Mouse (Mus musculus) lung, embryonic 16.5 days (tissue): ENCODE data around the gene Gm13276. TPM values are rescaled to one million over a fixed set of nuclear protein-coding genes. Genes with fewer than 3 reads are reported as not detected.
"Not testable (repeated sequence)": the region's sequence is repeated elsewhere in the genome, so short reads cannot be mapped to it uniquely, and the experiment has no call there.

Experiments used
- ATAC-seq: fragments of 200-750 bp; cut with Nextera tagmentation; 2 replicates; pipeline ENCODE4 v1.8.0; 2017; ENCODE audit warnings: low read depth, mild to moderate bottlenecking, moderate library complexity
- H3K27ac ChIP-seq: fragments of 300-500 bp; sonication (generic); 2 replicates; pipeline ENCODE4 v1.5.1; 2014; ENCODE audit warnings: mild to moderate bottlenecking, control low read depth, low read length
- H3K27me3 ChIP-seq: fragments of 300-500 bp; sonication (generic); 2 replicates; pipeline ENCODE4 v1.6.1; 2014; ENCODE audit warnings: low read depth, low read length, mixed read lengths; ENCODE audit not compliant: control insufficient read depth, insufficient read depth
- H3K36me3 ChIP-seq: fragments of 300-500 bp; sonication (generic); 2 replicates; pipeline ENCODE4 v1.6.1; 2014; ENCODE audit warnings: low read length; ENCODE audit not compliant: control insufficient read depth, insufficient read depth
- H3K4me1 ChIP-seq: fragments of 300-500 bp; sonication (generic); replicated peaks from 2 replicates; pipeline ENCODE4 v1.6.1; 2014; ENCODE audit warnings: low read length, mixed read lengths; ENCODE audit not compliant: control insufficient read depth, insufficient read depth
- H3K4me2 ChIP-seq: fragments of 300-500 bp; sonication (generic); 2 replicates; pipeline ENCODE4 v1.6.1; 2014; ENCODE audit warnings: low read depth, low read length, control low read depth
- H3K4me3 ChIP-seq: fragments of 300-500 bp; sonication (generic); 2 replicates; pipeline ENCODE4 v1.5.1; 2014; ENCODE audit warnings: mild to moderate bottlenecking, low read length, control low read depth
- H3K9ac ChIP-seq: fragments of 300-500 bp; sonication (generic); 2 replicates; pipeline ENCODE4 v1.6.1; 2014; ENCODE audit warnings: low read length, control low read depth
- H3K9me3 ChIP-seq: fragments of 300-500 bp; sonication (generic); 2 replicates; pipeline ENCODE4 v1.6.1; 2016; ENCODE audit warnings: low read length; ENCODE audit not compliant: control insufficient read depth
- WGBS: fragments of 180-500 bp; shearing (Covaris S2); extraction: QIAGEN DNeasy Blood & Tissue Kit; methylation state at CpG from one replicate; pipeline ENCODE4 v1.1.7; 2014; 5-methylcytosine and 5-hydroxymethylcytosine counted together
- polyA plus RNA-seq: library from polyadenylated mRNA; unstranded; fragments of >200 nt; fragmentation: Nextera tagmentation; extraction: Ambion mirVana; gene quantifications from 2 replicates; pipeline ENCODE4 v1.2.1, GENCODE M21; 2015

Gene Gm13276
- polyA plus RNA-seq, 1 experiment from 2014 or later = 0.36 TPM

GRCm38 (mm10) chr4:88802954-88803353 lies 17.4 kb downstream of the Gm13276 start, which contains the start of gene Gm13287:
TSS of gene Gm13287 (plus strand) at chr4:88803254.
- not testable (repeated sequence) for H3K9ac ChIP-seq, H3K27me3 ChIP-seq, H3K4me1 ChIP-seq, H3K36me3 ChIP-seq, H3K4me3 ChIP-seq, H3K27ac ChIP-seq, H3K4me2 ChIP-seq, H3K9me3 ChIP-seq, ATAC-seq
- no CpG with 5 or more reads among the region's 29 CpGs for WGBS

GRCm38 (mm10) chr4:88805231-88805630 lies 19.7 kb downstream of the Gm13276 start, which contains the start of gene Gm13288:
TSS of gene Gm13288 (plus strand) at chr4:88805531.
- ATAC-seq, H3K9ac ChIP-seq, H3K36me3 ChIP-seq, H3K27ac ChIP-seq, H3K9me3 ChIP-seq, H3K27me3 ChIP-seq, H3K4me1 ChIP-seq: not testable (repeated sequence)
- Histone ChIP-seq H3K4me3 (peak within 1 kb of the TSS; percentile 26; the same call in 1 of the 2 replicates), H3K4me2 (peak within 1 kb of the TSS; percentile 32; the same call in 1 of the 2 replicates)
- WGBS = no CpG with 5 or more reads among the region's 8 CpGs

- not testable (repeated sequence) for H3K36me3 ChIP-seq, H3K9me3 ChIP-seq, H3K9ac ChIP-seq, ATAC-seq, H3K27me3 ChIP-seq, H3K27ac ChIP-seq, H3K4me1 ChIP-seq
- no CpG with 5 or more reads among the region's 34 CpGs for WGBS
- Histone ChIP-seq H3K4me2 (peak overlapping the region; percentile 32; the same call in 1 of the 2 replicates), H3K4me3 (peak overlapping the region; percentile 26; the same call in 1 of the 2 replicates)
Observed at GRCm38 (mm10) chr4:88805761-88806160, 20.3 kb downstream of the Gm13276 start.

- Histone ChIP-seq H3K4me3 (no peak within 1 kb of the TSS), H3K9me3 (no peaks in the 10 kb centered on the region), H3K27me3 (no peaks in the 10 kb centered on the region), H3K9ac (no peak within 1 kb of the TSS), H3K27ac (no peak within 1 kb of the TSS), H3K4me2 (no peak within 1 kb of the TSS), H3K36me3 (no peaks in the 10 kb centered on the region), H3K4me1 (no peaks in the 10 kb centered on the region)
- ATAC-seq = no peak
- 52% methylated on average over 3 of the region's 3 CpGs for WGBS
Observed at GRCm38 (mm10) chr4:88815928-88816327, 30.4 kb downstream of the Gm13276 start, which contains the start of gene Ifna7. TSS of gene Ifna7 (plus strand) at chr4:88816228.

- no peak within 1 kb of the TSS for H3K4me2 ChIP-seq
- H3K4me3 ChIP-seq = no peak within 1 kb of the TSS
- H3K36me3 ChIP-seq = no peaks in the 10 kb centered on the region
- H3K4me1 ChIP-seq = no peaks in the 10 kb centered on the region
- WGBS = 79% methylated on average over 1 of the region's 1 CpGs
- H3K9ac ChIP-seq = no peak within 1 kb of the TSS
- no peak for ATAC-seq
- H3K9me3 ChIP-seq = no peaks in the 10 kb centered on the region
- no peaks in the 10 kb centered on the region for H3K27me3 ChIP-seq
- no peak within 1 kb of the TSS for H3K27ac ChIP-seq
Observed at GRCm38 (mm10) chr4:88819659-88820058, 34.1 kb downstream of the Gm13276 start, which contains the start of gene Ifna11. TSS of gene Ifna11 (plus strand) at chr4:88819959.

GRCm38 (mm10) chr4:88822995-88823394 lies 37.5 kb downstream of the Gm13276 start:
- 24% methylated on average over 4 of the region's 4 CpGs for WGBS
- no peaks in the 10 kb centered on the region for H3K27me3 ChIP-seq
- H3K9ac ChIP-seq = no peak overlapping the region
- no peak overlapping the region for H3K4me3 ChIP-seq
- ATAC-seq = no peak
- H3K4me1 ChIP-seq = no peaks in the 10 kb centered on the region
- no peaks in the 10 kb centered on the region for H3K9me3 ChIP-seq
- no peaks in the 10 kb centered on the region for H3K36me3 ChIP-seq
- no peak overlapping the region for H3K4me2 ChIP-seq
- no peak overlapping the region for H3K27ac ChIP-seq

- H3K4me2 ChIP-seq, H3K4me1 ChIP-seq, ATAC-seq, H3K9ac ChIP-seq, H3K27me3 ChIP-seq, H3K27ac ChIP-seq, H3K4me3 ChIP-seq, H3K36me3 ChIP-seq, H3K9me3 ChIP-seq: not testable (repeated sequence)
Observed at GRCm38 (mm10) chr4:88827116-88827515, 41.6 kb downstream of the Gm13276 start, which contains the start of gene Ifna6. TSS of gene Ifna6 (plus strand) at chr4:88827416.

GRCm38 (mm10) chr4:88830523-88830922 lies 45.0 kb downstream of the Gm13276 start:
- Histone ChIP-seq H3K36me3 (no peaks in the 10 kb centered on the region), H3K9ac (no peak overlapping the region), H3K4me2 (no peak overlapping the region), H3K9me3 (no peaks in the 10 kb centered on the region), H3K4me3 (no peak overlapping the region), H3K4me1 (no peaks in the 10 kb centered on the region), H3K27me3 (no peaks in the 10 kb centered on the region), H3K27ac (no peak overlapping the region)
- 29% methylated on average over 4 of the region's 4 CpGs for WGBS
- no peak for ATAC-seq

GRCm38 (mm10) chr4:88835225-88835624 lies 49.7 kb downstream of the Gm13276 start, which contains the start of gene Ifna5:
TSS of gene Ifna5 (plus strand) at chr4:88835525.
- ATAC-seq, H3K27me3 ChIP-seq, H3K9me3 ChIP-seq, H3K9ac ChIP-seq, H3K4me3 ChIP-seq, H3K4me1 ChIP-seq, H3K36me3 ChIP-seq, H3K4me2 ChIP-seq, H3K27ac ChIP-seq: not testable (repeated sequence)
- WGBS = 93% methylated on average over 1 of the region's 1 CpGs
